Comparison of ENCODE assay signal across 8 mouse cellular contexts in genomic region chr17:84959665-84960020, GRCm38 (mm10). TPM values are rescaled to one million over a fixed set of nuclear protein-coding genes. Genes with fewer than 3 reads are reported as not detected.
DNase-seq lines count a peak whose midpoint lies in the region; ATAC-seq and TF ChIP-seq lines count a peak whose summit lies in the region.

No protein-coding gene starts in this region.

- no peak for TF ChIP-seq CTCF in testis, adult 2 months (IDR thresholded peaks at IDR 0.05; ENCODE audit: control insufficient read depth, insufficient read depth, insufficient replicate concordance, low read depth, low read length)

- H3K4me2 ChIP-seq in liver, embryonic 11.5 days = peak overlapping the region; percentile 83

- no peaks in the 10 kb centered on the region for H3K9me3 ChIP-seq in erythroblast, embryonic 14.5 days (ENCODE audit: control insufficient read depth, low read length)
- no peaks in the 10 kb centered on the region for H3K9me3 ChIP-seq in liver, embryonic 11.5 days (ENCODE audit: control insufficient read depth, low read length)

- no peaks in the 10 kb centered on the region for H3K27me3 ChIP-seq in erythroblast, embryonic 14.5 days (ENCODE audit: control insufficient read depth)
- H3K27me3 ChIP-seq in testis, adult 2 months (ENCODE audit: control insufficient read depth, insufficient read depth, low read length) = no peaks in the 10 kb centered on the region
- no peaks in the 10 kb centered on the region for H3K27me3 ChIP-seq in liver, embryonic 11.5 days (replicated peaks; ENCODE audit: control insufficient read depth, insufficient read depth, low read length)

- ATAC-seq in erythroblast, adult 5-6 weeks (replicated peaks; ENCODE audit: low FRiP score, poor library complexity, severe bottlenecking) = no peak
- no peak for ATAC-seq in liver, embryonic 11.5 days (replicated peaks; ENCODE audit: low FRiP score)

- H3K36me3 ChIP-seq in erythroblast, embryonic 14.5 days (ENCODE audit: control insufficient read depth) = peaks cover 32% of the 10 kb centered on the region
- no peaks in the 10 kb centered on the region for H3K36me3 ChIP-seq in testis, adult 2 months (ENCODE audit: control insufficient read depth, insufficient read depth, low read length)
- H3K36me3 ChIP-seq in liver, embryonic 11.5 days (ENCODE audit: control insufficient read depth, insufficient read depth, low read length) = no peaks in the 10 kb centered on the region; the same call in 1 of the 2 replicates

- no peak for DNase-seq in testis, postnatal 10 days (ENCODE audit: low spot score)
- DNase-seq in liver, embryonic 11.5 days (ENCODE audit: low spot score) = no peak
- DNase-seq in embryo, embryonic 9.5 days (ENCODE audit: extremely low spot score) = no peak
- no peak for DNase-seq in layer of hippocampus, postnatal 10 days (ENCODE audit: low spot score in 2 of 2)
- DNase-seq in spleen, postnatal 36 days (ENCODE audit: low spot score in 2 of 2) = no peak

- peaks cover 54% of the 10 kb centered on the region for H3K4me1 ChIP-seq in erythroblast, embryonic 14.5 days (ENCODE audit: control insufficient read depth)
- peaks cover 4% of the 10 kb centered on the region for H3K4me1 ChIP-seq in testis, adult 2 months (ENCODE audit: control insufficient read depth, insufficient read depth, low read length)
- peaks cover 20% of the 10 kb centered on the region for H3K4me1 ChIP-seq in liver, embryonic 11.5 days (replicated peaks; ENCODE audit: control insufficient read depth, insufficient read depth, low read length)

- TF ChIP-seq POLR2A in testis, adult 2 months (IDR thresholded peaks at IDR 0.05; ENCODE audit: control insufficient read depth, low read depth, low read length) = no peak

- 54% methylated on average over 3 of the region's 3 CpGs for WGBS in liver, embryonic 11.5 days

- peak overlapping the region; percentile 22; the same call in 1 of the 2 replicates for H3K9ac ChIP-seq in liver, embryonic 11.5 days (ENCODE audit: low read depth, low read length)

- peak overlapping the region; percentile 89 for H3K4me3 ChIP-seq in erythroblast, embryonic 14.5 days (replicated peaks)
- peak overlapping the region; percentile 24; the same call in 1 of the 2 replicates for H3K4me3 ChIP-seq in testis, adult 2 months (ENCODE audit: control insufficient read depth, low read depth, low read length)
- peak overlapping the region; percentile 99 for H3K4me3 ChIP-seq in liver, embryonic 11.5 days (ENCODE audit: low read depth, low read length)

- no peak overlapping the region for H3K27ac ChIP-seq in testis, adult 2 months (ENCODE audit: control insufficient read depth, insufficient read depth, low read depth, low read length)
- H3K27ac ChIP-seq in liver, embryonic 11.5 days (ENCODE audit: low read depth, low read length) = no peak overlapping the region

RNA-seq across cellular contexts. Expression of gene Ppm1b, which starts 3.1 kb away (rescaled TPM):
- 2.0 and 2.6 TPM in 2 replicates for polyA plus RNA-seq in erythroblast, embryonic 14.5 days (2012)
- total RNA-seq in erythroblast, adult 5-6 weeks (2015; ENCODE audit: low replicate concordance) = 53.0 and 62.7 TPM in 2 replicates
- 69.9 and 108 TPM in 2 replicates for total RNA-seq in erythroblast, adult 5-6 weeks (2017; ENCODE audit: low replicate concordance)
- 133 and 159 TPM in 2 replicates for polyA plus RNA-seq in testis, adult 2 months (2012; rRNA removed)
- polyA plus RNA-seq in liver, embryonic 11.5 days (2014; fragmentation: Nextera tagmentation; extraction: Ambion mirVana) = 73.2 and 80.0 TPM in 2 replicates
- total RNA-seq in layer of hippocampus, postnatal 10 days (2021) = 100 to 1,000 TPM; 106 to 116 TPM

Comparison
In these comparisons a context has a peak if more than half of its experiments do, and no peak if none do; other contexts are left out.
1. H3K4me3 ChIP-seq: peak in every context shown above with its lines; median percentile 99 in liver, embryonic 11.5 days; 89 in erythroblast, embryonic 14.5 days; 24 in testis, adult 2 months.
2. RNA of gene Ppm1b, which starts 3.1 kb away (polyA plus RNA-seq): 133 to 159 TPM in testis, adult 2 months and 73.2 to 80.0 TPM in liver, embryonic 11.5 days; 2.0 to 2.6 TPM in erythroblast, embryonic 14.5 days; every median in the first group is over 10 times any median in the second.